Mouse (Mus musculus): ENCODE data around the gene Jak1. TPM values are rescaled to one million over a fixed set of nuclear protein-coding genes. Genes with fewer than 3 reads are reported as not detected.

The Jak1 gene
- polyA plus RNA-seq, 1 experiment from 2014 or later = 51.3 TPM

GRCm38 (mm10) chr4:101293661-101294060, 28.6 kb upstream of the Jak1 start:
- H3K4me2 ChIP-seq (replicated peaks) = peak overlapping the region; percentile 92; the same call in 1 of the 2 replicates
- peaks cover 17% of the 10 kb centered on the region for H3K4me1 ChIP-seq
- H3K9ac ChIP-seq (replicated peaks) = no peak overlapping the region
- H3K9me3 ChIP-seq = no peaks in the 10 kb centered on the region
- peak overlapping the region; percentile 46; the same call in 1 of the 2 replicates for H3K4me3 ChIP-seq
- no peak overlapping the region for H3K27ac ChIP-seq (replicated peaks)
- H3K36me3 ChIP-seq = no peaks in the 10 kb centered on the region
- ATAC-seq (replicated peaks) = no peak
- H3K27me3 ChIP-seq = peaks cover 33% of the 10 kb centered on the region
- WGBS = 53% methylated on average over 9 of the region's 9 CpGs

DNA sequence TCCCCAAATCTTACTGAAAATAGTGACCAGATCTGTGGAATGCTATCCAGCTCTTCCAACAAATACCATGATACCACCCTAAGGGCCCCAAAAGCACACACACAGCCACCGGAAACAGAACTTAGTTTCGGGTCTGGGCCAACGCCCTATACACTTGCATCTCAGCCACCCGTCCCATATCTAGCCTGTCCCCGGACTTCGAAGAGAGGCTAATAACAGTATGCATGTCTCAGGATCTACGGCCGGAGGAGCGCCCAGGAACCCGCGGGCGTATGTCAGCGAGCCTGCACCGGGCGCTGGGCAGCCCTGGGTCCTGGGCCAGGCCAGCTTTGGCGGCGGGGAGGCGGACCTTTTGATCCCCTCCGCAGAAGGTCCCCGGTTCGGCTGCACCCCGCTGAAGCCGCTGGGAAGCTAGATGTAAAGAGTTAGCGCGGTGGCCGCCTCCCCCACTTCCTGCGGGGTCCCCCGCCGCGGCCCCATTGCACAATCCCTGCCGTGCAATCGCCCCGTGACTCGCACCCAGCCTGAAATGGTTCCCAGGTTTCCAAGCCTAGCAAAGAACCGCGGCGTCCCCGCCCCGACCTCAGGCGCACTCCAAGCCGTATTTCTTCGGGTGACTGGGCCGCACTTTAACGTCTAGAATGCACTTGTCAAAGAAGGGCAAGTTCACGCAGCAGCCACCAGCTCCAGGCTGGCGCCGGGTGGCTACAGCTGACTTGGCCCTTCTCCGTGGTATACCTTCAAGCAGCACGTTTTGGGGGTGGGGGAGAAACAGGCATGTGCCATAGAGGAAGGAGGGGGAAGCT, 27.9 kb upstream of the Jak1 start:
- H3K27me3 ChIP-seq = peaks cover 33% of the 10 kb centered on the region
- 2% methylated on average over 49 of the region's 49 CpGs for WGBS

GRCm38 (mm10) chr4:101292028-101292735, 27.1 kb upstream of the Jak1 start:
- H3K9ac ChIP-seq (replicated peaks) = peak overlapping the region; percentile 51
- no peak overlapping the region for H3K27ac ChIP-seq (replicated peaks)
- 2% methylated on average over 41 of the region's 41 CpGs for WGBS
- H3K36me3 ChIP-seq = no peaks in the 10 kb centered on the region
- H3K9me3 ChIP-seq = no peaks in the 10 kb centered on the region
- peaks cover 21% of the 10 kb centered on the region for H3K4me1 ChIP-seq
- peak overlapping the region; percentile 46 for H3K4me3 ChIP-seq
- ATAC-seq (replicated peaks) = no peak; the same call in 1 of the 2 replicates
- peak overlapping the region; percentile 92 for H3K4me2 ChIP-seq (replicated peaks)
- H3K27me3 ChIP-seq = peaks cover 33% of the 10 kb centered on the region

More for the DNA sequence above, 27.9 kb upstream of the Jak1 start:
- Histone ChIP-seq H3K9me3 (no peaks in the 10 kb centered on the region), H3K36me3 (no peaks in the 10 kb centered on the region), H3K9ac (replicated peaks) (peak overlapping the region; percentile 51; the same call in 1 of the 2 replicates), H3K4me2 (replicated peaks) (peak overlapping the region; percentile 92), H3K4me1 (peaks cover 21% of the 10 kb centered on the region), H3K4me3 (peak overlapping the region; percentile 46), H3K27ac (replicated peaks) (no peak overlapping the region)
- ATAC-seq (replicated peaks) = peak; percentile 61

GRCm38 (mm10) chr4:101288292-101288691, 23.2 kb upstream of the Jak1 start:
- Histone ChIP-seq H3K9ac (replicated peaks) (no peak overlapping the region), H3K27me3 (peaks cover 16% of the 10 kb centered on the region; the same call in 1 of the 2 replicates), H3K9me3 (no peaks in the 10 kb centered on the region), H3K27ac (replicated peaks) (no peak overlapping the region), H3K4me3 (no peak overlapping the region), H3K36me3 (no peaks in the 10 kb centered on the region), H3K4me1 (peaks cover 20% of the 10 kb centered on the region), H3K4me2 (replicated peaks) (no peak overlapping the region)
- 0 out of 2 replicates have a peak, but pooled peaks have one; percentile 13 for ATAC-seq (replicated peaks)
- 33% methylated on average over 11 of the region's 11 CpGs for WGBS

DNA sequence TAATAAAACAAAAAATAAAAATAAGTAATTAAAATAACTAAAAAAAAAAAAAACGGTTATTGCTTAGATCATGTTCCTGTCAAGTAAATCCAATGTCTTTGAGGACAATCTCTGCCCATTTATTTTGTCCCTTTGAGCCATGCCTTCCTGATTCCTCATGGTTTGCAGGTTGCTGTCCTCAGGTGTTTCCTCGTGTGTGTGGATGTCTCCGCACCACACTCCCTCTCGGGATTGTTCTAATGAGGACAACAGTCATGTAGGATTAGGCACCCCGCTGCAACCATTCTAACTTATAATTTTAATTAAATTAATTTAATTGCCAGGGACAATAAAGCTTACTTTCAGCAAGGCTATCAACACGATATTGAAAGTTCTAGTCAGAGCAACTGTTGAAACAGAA, 21.5 kb upstream of the Jak1 start:
- H3K27ac ChIP-seq (replicated peaks) = no peak overlapping the region
- no peak overlapping the region for H3K4me3 ChIP-seq
- no peaks in the 10 kb centered on the region for H3K36me3 ChIP-seq
- H3K9me3 ChIP-seq = no peaks in the 10 kb centered on the region
- H3K4me2 ChIP-seq (replicated peaks) = no peak overlapping the region
- WGBS = 69% methylated on average over 6 of the region's 6 CpGs
- 0 out of 2 replicates have a peak, but pooled peaks cover 4% of the 10 kb centered on the region for H3K4me1 ChIP-seq
- H3K9ac ChIP-seq (replicated peaks) = no peak overlapping the region
- peaks cover 10% of the 10 kb centered on the region; the same call in 1 of the 2 replicates for H3K27me3 ChIP-seq
- ATAC-seq (replicated peaks) = no peak

DNA sequence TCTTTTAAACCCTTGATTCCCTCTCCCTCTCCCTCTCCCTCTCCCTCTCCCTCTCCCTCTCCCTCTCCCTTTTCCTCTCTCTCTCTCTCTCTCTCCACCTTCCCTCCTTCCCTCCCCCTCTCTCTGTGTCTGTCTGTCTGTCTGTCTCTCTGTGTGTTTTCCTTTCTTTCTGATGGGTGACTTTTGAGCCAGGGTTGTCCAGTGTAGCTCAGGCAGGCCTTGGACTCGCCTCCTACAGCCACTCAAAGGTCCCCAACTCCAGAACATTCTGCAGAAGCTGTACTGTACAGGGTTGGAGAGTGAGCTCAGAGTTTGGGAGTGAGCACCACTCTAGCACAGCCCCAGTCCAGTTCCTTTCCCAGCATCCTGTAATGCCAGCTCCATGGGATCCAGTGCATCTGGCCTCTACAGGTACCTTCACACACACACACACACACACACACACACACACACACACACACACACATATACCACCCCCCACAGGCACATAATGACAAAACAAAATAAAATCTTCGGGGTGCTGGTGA, 20.9 kb upstream of the Jak1 start:
- Histone ChIP-seq H3K27me3 (peaks cover 5% of the 10 kb centered on the region; the same call in 1 of the 2 replicates), H3K4me2 (replicated peaks) (no peak overlapping the region), H3K4me3 (no peak overlapping the region), H3K27ac (replicated peaks) (no peak overlapping the region), H3K36me3 (no peaks in the 10 kb centered on the region), H3K9ac (replicated peaks) (no peak overlapping the region), H3K4me1 (0 out of 2 replicates have a peak, but pooled peaks cover 4% of the 10 kb centered on the region), H3K9me3 (no peaks in the 10 kb centered on the region)
- ATAC-seq (replicated peaks) = no peak
- 72% methylated on average over 2 of the region's 2 CpGs for WGBS

DNA sequence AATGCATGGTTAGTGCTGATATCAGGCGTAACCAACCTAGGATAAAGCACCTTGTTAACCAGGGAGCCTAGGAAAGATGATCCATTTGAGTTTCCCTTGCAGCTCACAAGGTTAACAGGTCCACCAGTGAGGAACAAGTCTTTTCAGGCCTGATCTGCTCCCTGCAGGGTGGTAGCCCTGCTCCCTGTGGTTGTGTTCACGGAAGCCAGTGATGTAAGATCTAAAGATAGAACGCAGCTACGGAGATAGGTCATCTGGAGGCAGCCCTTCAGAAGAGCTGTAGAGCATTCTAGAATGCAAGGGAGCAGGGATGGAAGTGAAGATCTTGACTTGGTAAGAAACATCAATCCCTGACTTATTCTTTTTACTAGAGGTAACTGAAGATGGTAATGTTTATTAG, 18.9 kb upstream of the Jak1 start:
- ATAC-seq (replicated peaks) = no peak
- Histone ChIP-seq H3K36me3 (no peaks in the 10 kb centered on the region), H3K4me3 (no peak overlapping the region), H3K4me1 (0 out of 2 replicates have a peak, but pooled peaks cover 4% of the 10 kb centered on the region), H3K27ac (replicated peaks) (no peak overlapping the region), H3K4me2 (replicated peaks) (no peak overlapping the region), H3K27me3 (no peaks in the 10 kb centered on the region), H3K9me3 (no peaks in the 10 kb centered on the region), H3K9ac (replicated peaks) (no peak overlapping the region)
- 78% methylated on average over 4 of the region's 4 CpGs for WGBS

DNA sequence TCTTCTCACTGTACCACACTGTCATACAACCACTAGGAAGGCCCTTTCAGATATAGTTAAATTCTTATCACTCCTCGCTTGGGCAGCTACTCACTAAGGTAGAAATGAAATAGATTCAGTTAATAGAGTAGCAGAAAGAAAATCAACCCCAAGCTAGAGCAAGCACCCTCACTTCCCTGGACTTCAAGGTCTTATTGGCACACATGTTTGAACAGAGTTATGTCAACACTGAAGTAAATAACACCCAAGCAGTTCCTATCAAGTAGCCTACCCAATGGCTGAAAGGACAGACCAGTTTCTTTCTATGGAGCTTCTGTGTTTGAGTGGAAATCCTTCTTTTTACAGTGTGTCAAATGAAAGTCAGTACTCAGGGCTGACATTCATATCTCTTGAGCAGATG, 17.2 kb upstream of the Jak1 start:
- Histone ChIP-seq H3K36me3 (no peaks in the 10 kb centered on the region), H3K9me3 (no peaks in the 10 kb centered on the region), H3K4me3 (no peak overlapping the region), H3K4me2 (replicated peaks) (no peak overlapping the region), H3K27me3 (no peaks in the 10 kb centered on the region), H3K27ac (replicated peaks) (no peak overlapping the region), H3K4me1 (no peaks in the 10 kb centered on the region), H3K9ac (replicated peaks) (no peak overlapping the region)
- ATAC-seq (replicated peaks) = no peak
- 90% methylated on average over 1 of the region's 1 CpGs for WGBS

DNA sequence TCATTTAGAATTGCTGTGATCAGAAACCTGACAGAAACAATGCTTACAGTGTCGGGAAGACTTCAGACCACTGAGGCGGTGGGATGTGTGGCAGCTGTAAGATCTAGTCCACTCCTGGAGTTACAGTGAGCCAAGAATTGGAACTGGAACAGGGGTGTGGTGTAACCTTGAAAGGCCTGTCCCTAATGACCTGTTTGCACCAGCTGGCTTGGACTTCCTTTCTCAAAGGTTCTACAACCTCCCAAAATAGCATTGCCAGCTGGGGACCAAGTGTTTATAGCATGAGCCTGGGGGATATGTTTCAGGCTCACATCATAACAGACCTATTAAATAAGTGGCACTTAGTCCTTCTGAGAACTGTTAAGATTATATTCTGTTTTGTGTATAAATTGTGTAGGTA, 15.0 kb upstream of the Jak1 start:
- Histone ChIP-seq H3K4me2 (replicated peaks) (no peak overlapping the region), H3K4me3 (no peak overlapping the region), H3K4me1 (no peaks in the 10 kb centered on the region), H3K36me3 (no peaks in the 10 kb centered on the region), H3K9ac (replicated peaks) (no peak overlapping the region), H3K27ac (replicated peaks) (no peak overlapping the region), H3K9me3 (no peaks in the 10 kb centered on the region), H3K27me3 (no peaks in the 10 kb centered on the region)
- WGBS = 87% methylated on average over 2 of the region's 2 CpGs
- ATAC-seq (replicated peaks) = no peak

GRCm38 (mm10) chr4:101276456-101277070, 11.5 kb upstream of the Jak1 start:
- H3K9ac ChIP-seq (replicated peaks) = no peak overlapping the region
- H3K4me1 ChIP-seq = no peaks in the 10 kb centered on the region
- H3K27me3 ChIP-seq = no peaks in the 10 kb centered on the region
- no peak overlapping the region for H3K4me3 ChIP-seq
- no peaks in the 10 kb centered on the region for H3K36me3 ChIP-seq
- H3K27ac ChIP-seq (replicated peaks) = no peak overlapping the region
- H3K9me3 ChIP-seq = no peaks in the 10 kb centered on the region
- no peak for ATAC-seq (replicated peaks)
- H3K4me2 ChIP-seq (replicated peaks) = no peak overlapping the region
- 80% methylated on average over 6 of the region's 6 CpGs for WGBS

DNA sequence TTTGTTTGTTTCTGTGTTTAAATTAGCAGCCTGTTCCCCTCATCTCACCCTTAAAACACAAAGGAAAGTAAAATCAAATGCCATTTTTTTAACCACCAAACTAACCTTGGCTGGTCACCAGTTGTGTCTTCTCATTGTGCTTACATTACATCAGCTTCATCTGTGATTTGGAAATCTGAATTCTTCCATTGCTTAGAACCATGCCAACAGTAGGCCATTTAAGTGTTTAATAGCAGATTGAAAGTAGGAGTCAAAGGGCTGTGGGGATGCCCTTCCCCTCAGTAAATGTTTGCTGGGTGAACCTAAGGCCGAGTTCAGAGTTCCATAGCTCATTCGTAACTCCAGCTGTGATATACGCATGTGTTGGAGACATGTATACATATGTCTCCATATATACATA, 10.8 kb upstream of the Jak1 start:
- Histone ChIP-seq H3K27me3 (no peaks in the 10 kb centered on the region), H3K27ac (replicated peaks) (no peak overlapping the region), H3K4me2 (replicated peaks) (no peak overlapping the region), H3K36me3 (no peaks in the 10 kb centered on the region), H3K9ac (replicated peaks) (no peak overlapping the region), H3K4me3 (no peak overlapping the region), H3K4me1 (no peaks in the 10 kb centered on the region), H3K9me3 (no peaks in the 10 kb centered on the region)
- no peak for ATAC-seq (replicated peaks)
- WGBS = 95% methylated on average over 3 of the region's 3 CpGs

DNA sequence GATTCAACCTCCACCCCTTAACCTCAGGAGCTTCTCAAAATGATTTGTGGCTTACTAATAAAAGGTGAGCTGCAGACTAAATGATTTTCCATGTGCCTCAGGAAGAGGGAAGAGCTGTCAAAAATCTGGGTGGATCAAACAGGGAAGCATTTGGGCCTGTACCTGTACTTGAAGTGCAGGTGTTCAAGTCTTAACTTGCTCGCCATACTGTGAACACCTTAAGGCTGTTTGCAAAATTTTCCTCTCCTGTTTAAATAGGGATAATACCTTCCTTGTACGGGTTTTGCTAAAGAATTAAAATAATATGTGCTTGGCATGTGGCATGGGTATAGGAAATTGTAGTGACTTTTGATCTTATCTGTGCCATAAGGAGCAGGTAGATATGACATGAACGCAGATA, 5.7 kb upstream of the Jak1 start:
- H3K27me3 ChIP-seq = no peaks in the 10 kb centered on the region
- no peaks in the 10 kb centered on the region for H3K9me3 ChIP-seq
- no peaks in the 10 kb centered on the region for H3K36me3 ChIP-seq
- no peak overlapping the region for H3K4me2 ChIP-seq (replicated peaks)
- no peaks in the 10 kb centered on the region for H3K4me1 ChIP-seq
- no peak overlapping the region for H3K27ac ChIP-seq (replicated peaks)
- WGBS = 91% methylated on average over 3 of the region's 3 CpGs
- no peak overlapping the region for H3K9ac ChIP-seq (replicated peaks)
- no peak overlapping the region for H3K4me3 ChIP-seq
- ATAC-seq (replicated peaks) = no peak
